Mouse (Mus musculus): Measurements from ENCODE around the gene Hddc3. TPM values are rescaled to one million over a fixed set of nuclear protein-coding genes. Genes with fewer than 3 reads are reported as not detected.
A peak's percentile ranks its signal among the peaks of the same experiment; 100 is the strongest.
"Not testable (repeated sequence)": the region's sequence is repeated elsewhere in the genome, so short reads cannot be mapped to it uniquely, and the experiment has no call there.

Hddc3 gene
- polyA plus RNA-seq, 1 experiment from 2014 or later = 14.7 TPM

DNA sequence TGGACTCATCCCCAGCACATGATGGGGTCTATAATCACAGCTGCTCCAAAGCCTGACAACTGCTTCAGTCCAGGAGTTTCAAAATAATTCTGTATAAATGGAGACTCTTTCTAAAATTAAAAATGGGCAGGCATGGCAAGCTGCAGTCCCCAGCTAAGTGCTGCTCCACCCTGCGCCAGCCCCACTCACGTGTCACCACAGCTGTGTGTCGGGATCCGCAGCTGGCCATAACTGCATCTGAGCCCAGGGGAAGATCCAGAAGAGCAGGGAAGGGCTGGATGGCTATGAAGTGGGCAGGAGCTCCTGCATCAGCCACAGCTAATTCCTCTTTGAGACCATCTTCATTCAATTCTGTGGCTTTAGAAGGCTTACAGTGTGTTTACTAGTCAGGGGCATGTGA lies 24.2 kb upstream of the Hddc3 start:
- 0 out of 2 replicates have a peak, but pooled peaks cover 6% of the 10 kb centered on the region for H3K4me1 ChIP-seq (replicated peaks)
- WGBS = 89% methylated on average over 4 of the region's 4 CpGs
- no peak overlapping the region for H3K27ac ChIP-seq
- no peaks in the 10 kb centered on the region for H3K27me3 ChIP-seq (replicated peaks)
- peaks cover 31% of the 10 kb centered on the region for H3K36me3 ChIP-seq
- no peak overlapping the region for H3K4me3 ChIP-seq (replicated peaks)
- ATAC-seq = no peak
- no peak overlapping the region for H3K4me2 ChIP-seq (replicated peaks)
- H3K9ac ChIP-seq = no peak overlapping the region
- H3K9me3 ChIP-seq = no peaks in the 10 kb centered on the region

DNA sequence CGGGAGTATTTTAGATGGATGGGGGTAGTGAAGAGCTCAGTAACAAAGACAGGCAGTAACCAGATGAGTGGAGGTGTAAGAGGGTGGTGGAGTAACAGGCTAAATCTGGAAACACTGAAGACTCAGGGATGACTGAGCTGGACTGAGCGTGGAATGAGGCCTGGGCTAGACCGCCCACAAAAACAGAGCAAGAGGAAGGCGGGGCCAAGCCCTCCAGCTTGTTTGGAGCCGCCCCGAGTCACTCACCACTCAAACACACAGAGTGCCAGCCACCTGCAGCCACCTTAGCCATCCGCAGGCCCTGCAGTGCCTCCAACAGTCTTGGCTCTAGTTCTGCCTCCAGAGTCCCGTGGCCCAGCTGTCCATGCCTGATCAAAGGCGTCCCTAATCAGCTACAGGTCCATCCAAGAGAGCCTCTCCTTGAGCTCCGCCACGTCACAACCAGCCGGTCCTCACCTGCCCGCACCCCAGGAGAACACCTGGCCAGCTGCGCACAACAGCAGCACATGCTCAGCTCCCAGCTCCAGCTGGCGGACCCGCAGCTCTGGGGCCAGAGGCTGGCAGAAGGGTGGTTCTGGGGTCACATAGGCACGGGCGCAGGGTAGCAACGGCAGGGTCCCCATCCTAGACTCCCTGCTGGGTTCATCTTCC lies 22.9 kb upstream of the Hddc3 start:
- peaks cover 7% of the 10 kb centered on the region; the same call in 1 of the 2 replicates for H3K4me1 ChIP-seq (replicated peaks)
- WGBS = 80% methylated on average over 19 of the region's 19 CpGs
- no peak overlapping the region for H3K4me3 ChIP-seq (replicated peaks)
- H3K36me3 ChIP-seq = peaks cover 19% of the 10 kb centered on the region
- H3K27me3 ChIP-seq (replicated peaks) = no peaks in the 10 kb centered on the region
- H3K27ac ChIP-seq = no peak overlapping the region
- H3K4me2 ChIP-seq (replicated peaks) = no peak overlapping the region
- ATAC-seq = no peak
- H3K9ac ChIP-seq = no peak overlapping the region
- H3K9me3 ChIP-seq = no peaks in the 10 kb centered on the region

DNA sequence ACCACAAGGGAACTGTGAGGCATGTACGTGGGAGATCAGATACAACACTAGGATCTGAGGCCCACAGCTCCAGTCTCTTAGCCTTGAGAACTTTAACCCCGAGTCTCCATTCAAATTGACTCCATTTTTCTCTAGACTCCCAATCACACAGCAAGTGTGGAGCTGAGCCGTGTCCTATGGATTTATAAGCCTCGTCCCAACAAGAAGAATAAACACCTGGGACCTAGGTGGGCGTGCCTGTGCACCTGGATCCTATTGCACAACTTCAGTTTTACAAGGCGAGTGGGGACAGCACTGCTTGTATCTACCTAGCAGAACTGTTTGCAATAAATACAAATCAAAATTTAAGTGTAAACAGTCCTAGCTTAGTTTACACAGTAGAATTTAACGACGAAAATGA lies 19.6 kb upstream of the Hddc3 start:
- ATAC-seq = peak; percentile 32; the same call in 1 of the 2 replicates
- Histone ChIP-seq H3K27me3 (replicated peaks) (no peaks in the 10 kb centered on the region), H3K9ac (peak overlapping the region; percentile 56), H3K36me3 (peaks cover 23% of the 10 kb centered on the region), H3K4me2 (replicated peaks) (peak overlapping the region; percentile 71), H3K9me3 (no peaks in the 10 kb centered on the region), H3K4me3 (replicated peaks) (peak overlapping the region; percentile 50), H3K4me1 (replicated peaks) (peaks cover 12% of the 10 kb centered on the region; the same call in 1 of the 2 replicates), H3K27ac (peak overlapping the region; percentile 81)
- WGBS = 12% methylated on average over 8 of the region's 8 CpGs

DNA sequence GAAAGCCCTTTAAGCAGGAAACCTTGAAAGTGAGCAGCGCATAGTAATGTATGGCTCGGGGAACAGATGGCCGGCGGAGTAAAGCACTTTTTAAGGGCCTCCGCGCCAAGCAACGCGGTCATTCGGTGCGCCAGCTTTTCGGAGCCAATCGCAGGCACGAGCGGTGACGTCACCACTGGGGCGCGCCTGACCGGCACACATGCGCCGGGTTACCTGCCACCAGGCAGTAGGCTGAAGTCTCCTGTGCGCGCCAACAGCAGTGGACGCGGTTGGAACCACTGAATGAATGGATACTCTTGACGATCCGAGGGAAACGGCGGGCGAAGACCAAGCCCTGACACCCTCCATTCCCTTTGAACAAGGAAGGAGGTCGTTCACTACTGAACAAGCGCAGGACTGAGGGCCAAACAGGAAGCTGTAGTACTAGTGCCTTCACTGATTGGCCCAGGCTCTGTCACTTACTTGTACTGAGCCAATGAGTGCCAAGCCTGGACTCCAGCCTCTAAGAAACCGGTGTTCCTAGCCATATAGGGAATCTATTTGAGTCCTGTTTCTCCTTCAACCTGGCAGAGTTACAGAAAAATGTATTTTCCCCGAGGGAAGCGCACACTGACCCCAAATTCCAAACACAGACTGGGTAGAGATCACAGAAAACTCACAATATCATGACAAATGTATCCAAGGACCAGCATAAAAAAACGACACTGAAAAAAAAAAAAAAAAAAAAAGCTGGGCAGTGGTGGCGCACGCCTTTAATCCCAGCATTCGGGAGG lies 18.7 kb upstream of the Hddc3 start, which contains the start of gene Rccd1:
Rccd1 (minus strand) TSS at position 412 of the 773 bp plus-strand sequence.
- peak; percentile 99 for ATAC-seq
- no peaks in the 10 kb centered on the region for H3K9me3 ChIP-seq
- peaks cover 12% of the 10 kb centered on the region; the same call in 1 of the 2 replicates for H3K4me1 ChIP-seq (replicated peaks)
- peak within 1 kb of the TSS; percentile 71 for H3K4me2 ChIP-seq (replicated peaks)
- H3K9ac ChIP-seq = peak within 1 kb of the TSS; percentile 56
- H3K36me3 ChIP-seq = peaks cover 32% of the 10 kb centered on the region
- peak within 1 kb of the TSS; percentile 81 for H3K27ac ChIP-seq
- WGBS = 1% methylated on average over 38 of the region's 38 CpGs
- no peaks in the 10 kb centered on the region for H3K27me3 ChIP-seq (replicated peaks)
- H3K4me3 ChIP-seq (replicated peaks) = peak within 1 kb of the TSS; percentile 50

DNA sequence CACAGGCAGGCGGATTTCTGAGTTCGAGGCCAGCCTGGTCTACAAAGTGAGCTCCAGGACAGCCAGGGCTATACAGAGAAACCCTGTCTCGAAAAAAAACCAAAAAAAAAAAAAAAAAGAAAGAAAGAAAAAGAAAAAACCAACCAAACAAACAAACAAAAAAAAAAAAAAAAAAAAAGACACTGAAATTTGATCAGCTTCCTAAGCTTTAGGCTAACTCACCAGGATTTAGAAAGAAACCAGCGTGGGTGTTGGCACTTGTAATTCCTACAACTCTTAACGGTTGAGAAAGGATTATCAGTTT lies 18.1 kb upstream of the Hddc3 start:
- not testable (repeated sequence) for H3K27me3 ChIP-seq (replicated peaks); ATAC-seq; H3K9me3 ChIP-seq; H3K9ac ChIP-seq; H3K4me3 ChIP-seq (replicated peaks)
- H3K36me3 ChIP-seq = peaks cover 37% of the 10 kb centered on the region
- WGBS = 34% methylated on average over 4 of the region's 5 CpGs
- H3K4me1 ChIP-seq (replicated peaks) = peaks cover 12% of the 10 kb centered on the region; the same call in 1 of the 2 replicates
- peak overlapping the region; percentile 47; the same call in 1 of the 2 replicates for H3K4me2 ChIP-seq (replicated peaks)
- H3K27ac ChIP-seq = 0 out of 2 replicates have a peak overlapping the region, but pooled peaks have one; percentile 56

DNA sequence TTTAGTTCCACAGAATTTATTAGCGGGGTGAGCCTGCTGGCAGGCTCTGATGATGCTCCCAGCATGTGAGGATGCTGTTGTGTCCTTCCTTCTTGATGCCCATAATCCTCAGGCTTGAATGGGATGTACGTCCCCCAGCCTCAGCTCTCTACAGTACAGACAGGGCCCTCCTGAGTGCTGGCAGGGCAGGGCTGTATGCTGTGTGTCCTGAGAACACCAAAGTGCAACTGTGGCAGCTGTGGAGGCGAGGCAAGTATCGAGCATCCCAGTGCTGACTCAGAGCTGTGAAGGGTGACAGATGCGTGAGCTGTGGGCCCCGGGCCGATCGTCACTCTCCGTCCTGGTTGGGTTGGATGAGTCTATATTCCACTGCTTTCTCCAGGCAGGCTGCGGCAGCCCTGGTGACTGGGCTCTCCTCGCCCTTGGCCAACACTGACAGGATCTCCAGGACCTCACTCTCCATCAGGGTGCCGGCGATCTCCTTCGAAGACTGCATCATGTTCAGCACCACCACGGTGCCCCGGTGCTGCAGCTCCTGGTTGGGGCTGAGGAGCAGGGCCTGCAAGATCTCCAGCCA lies 17.5 kb upstream of the Hddc3 start:
- Histone ChIP-seq H3K4me2 (replicated peaks) (no peak overlapping the region), H3K36me3 (peaks cover 43% of the 10 kb centered on the region), H3K27me3 (replicated peaks) (no peaks in the 10 kb centered on the region), H3K4me3 (replicated peaks) (no peak overlapping the region), H3K9ac (no peak overlapping the region), H3K4me1 (replicated peaks) (peaks cover 12% of the 10 kb centered on the region; the same call in 1 of the 2 replicates), H3K27ac (0 out of 2 replicates have a peak overlapping the region, but pooled peaks have one; percentile 36), H3K9me3 (no peaks in the 10 kb centered on the region)
- WGBS = 94% methylated on average over 16 of the region's 16 CpGs
- no peak for ATAC-seq

DNA sequence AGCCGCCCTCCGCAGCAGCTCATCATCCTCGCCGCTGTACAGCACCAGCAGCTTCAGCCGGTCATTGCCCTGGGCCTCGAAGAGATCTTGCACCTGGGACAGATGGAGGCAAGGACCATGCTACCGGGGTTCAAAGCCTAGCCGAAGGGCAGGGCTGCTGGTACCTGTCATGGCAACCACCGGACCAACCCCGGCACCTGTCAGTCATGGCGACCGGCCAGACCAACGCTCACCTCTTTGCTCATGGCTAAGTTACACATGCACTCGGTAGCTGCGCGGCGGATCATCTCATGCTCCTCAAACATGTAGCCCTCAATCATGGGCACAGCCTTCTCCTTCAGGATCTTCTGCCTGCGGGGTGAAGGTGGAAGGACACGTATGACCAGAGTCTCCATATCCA lies 16.8 kb upstream of the Hddc3 start:
- H3K9me3 ChIP-seq = no peaks in the 10 kb centered on the region
- H3K36me3 ChIP-seq = peaks cover 50% of the 10 kb centered on the region
- 94% methylated on average over 19 of the region's 19 CpGs for WGBS

DNA sequence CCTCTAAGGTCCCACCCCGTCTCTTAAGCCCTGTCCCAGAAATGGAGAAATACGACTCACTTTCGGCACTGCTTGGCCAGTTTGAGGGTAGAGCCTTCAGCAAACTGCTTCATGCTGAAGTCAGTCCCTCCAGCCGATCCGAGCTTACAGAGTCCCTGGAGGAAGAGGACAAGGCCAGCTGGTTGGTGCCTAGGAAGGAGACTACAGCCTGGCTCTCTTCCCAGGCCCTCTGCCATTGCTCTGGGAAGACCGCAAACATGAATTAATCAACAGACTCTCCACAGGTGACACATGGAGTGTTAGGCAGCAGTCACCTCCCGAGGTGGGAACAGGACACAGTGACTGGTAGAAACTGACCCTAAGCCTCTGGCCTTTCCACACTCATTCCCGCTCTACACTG lies 12.6 kb upstream of the Hddc3 start:
- no peaks in the 10 kb centered on the region for H3K9me3 ChIP-seq
- H3K4me1 ChIP-seq (replicated peaks) = peaks cover 2% of the 10 kb centered on the region; the same call in 1 of the 2 replicates
- H3K9ac ChIP-seq = no peak overlapping the region
- H3K4me3 ChIP-seq (replicated peaks) = no peak overlapping the region
- WGBS = 86% methylated on average over 8 of the region's 8 CpGs
- no peak overlapping the region for H3K4me2 ChIP-seq (replicated peaks)
- H3K27me3 ChIP-seq (replicated peaks) = no peaks in the 10 kb centered on the region
- peaks cover 77% of the 10 kb centered on the region for H3K36me3 ChIP-seq
- no peak for ATAC-seq
- no peak overlapping the region for H3K27ac ChIP-seq

More for the DNA sequence above, 16.8 kb upstream of the Hddc3 start:
- ATAC-seq = no peak
- Histone ChIP-seq H3K9ac (no peak overlapping the region), H3K4me2 (replicated peaks) (no peak overlapping the region), H3K4me3 (replicated peaks) (no peak overlapping the region), H3K27me3 (replicated peaks) (no peaks in the 10 kb centered on the region), H3K4me1 (replicated peaks) (peaks cover 12% of the 10 kb centered on the region; the same call in 1 of the 2 replicates), H3K27ac (no peak overlapping the region)

DNA sequence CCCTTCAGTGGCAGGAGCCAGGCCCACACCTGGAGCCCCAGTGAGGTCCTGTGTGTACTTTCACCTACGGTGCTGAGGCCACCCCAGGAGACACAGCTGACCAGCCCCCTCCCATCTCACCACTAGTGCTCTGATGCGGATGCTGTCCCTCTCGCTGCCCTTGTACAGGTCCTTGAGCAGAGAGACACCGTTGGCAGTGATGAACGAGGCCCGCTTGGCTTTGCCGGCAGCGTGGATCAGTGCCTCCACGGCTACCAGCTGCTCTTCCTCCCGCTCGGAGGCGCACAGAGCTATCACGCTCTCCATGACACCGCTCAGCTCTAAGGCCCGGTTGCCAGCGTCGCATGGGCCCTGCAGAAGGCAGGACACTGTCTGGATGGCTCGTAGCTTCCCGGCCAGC lies 11.5 kb upstream of the Hddc3 start:
- H3K27me3 ChIP-seq (replicated peaks) = no peaks in the 10 kb centered on the region
- H3K36me3 ChIP-seq = peaks cover 77% of the 10 kb centered on the region
- no peaks in the 10 kb centered on the region for H3K4me1 ChIP-seq (replicated peaks)
- no peak overlapping the region for H3K9ac ChIP-seq
- 93% methylated on average over 19 of the region's 19 CpGs for WGBS
- H3K9me3 ChIP-seq = no peaks in the 10 kb centered on the region
- H3K4me3 ChIP-seq (replicated peaks) = no peak overlapping the region
- H3K4me2 ChIP-seq (replicated peaks) = no peak overlapping the region
- ATAC-seq = no peak
- H3K27ac ChIP-seq = no peak overlapping the region

DNA sequence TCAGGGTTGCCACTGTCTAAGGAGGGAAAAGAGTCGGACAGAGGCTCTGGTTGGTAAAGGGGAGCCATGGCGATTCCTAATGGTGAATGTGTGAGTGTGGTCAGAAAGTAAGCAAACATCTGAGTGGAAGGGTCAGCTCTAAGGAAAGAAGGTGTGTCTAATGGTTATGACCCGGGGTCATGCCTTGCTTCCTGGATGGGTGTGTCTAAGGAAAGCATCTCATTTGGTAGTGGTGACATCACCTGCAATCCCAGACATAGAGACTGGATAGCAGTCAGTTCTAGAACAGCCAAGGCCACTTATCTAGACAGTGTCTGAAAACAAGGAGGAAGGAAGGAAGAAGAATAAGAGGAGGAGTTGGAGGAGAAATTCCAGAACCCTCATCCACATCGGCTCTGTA lies 8.1 kb upstream of the Hddc3 start:
- Histone ChIP-seq H3K9ac (no peak overlapping the region), H3K27ac (no peak overlapping the region), H3K9me3 (no peaks in the 10 kb centered on the region), H3K4me3 (replicated peaks) (no peak overlapping the region), H3K4me1 (replicated peaks) (peaks cover 10% of the 10 kb centered on the region), H3K27me3 (replicated peaks) (no peaks in the 10 kb centered on the region), H3K4me2 (replicated peaks) (no peak overlapping the region), H3K36me3 (peaks cover 56% of the 10 kb centered on the region)
- no peak for ATAC-seq
- WGBS = 87% methylated on average over 4 of the region's 4 CpGs

DNA sequence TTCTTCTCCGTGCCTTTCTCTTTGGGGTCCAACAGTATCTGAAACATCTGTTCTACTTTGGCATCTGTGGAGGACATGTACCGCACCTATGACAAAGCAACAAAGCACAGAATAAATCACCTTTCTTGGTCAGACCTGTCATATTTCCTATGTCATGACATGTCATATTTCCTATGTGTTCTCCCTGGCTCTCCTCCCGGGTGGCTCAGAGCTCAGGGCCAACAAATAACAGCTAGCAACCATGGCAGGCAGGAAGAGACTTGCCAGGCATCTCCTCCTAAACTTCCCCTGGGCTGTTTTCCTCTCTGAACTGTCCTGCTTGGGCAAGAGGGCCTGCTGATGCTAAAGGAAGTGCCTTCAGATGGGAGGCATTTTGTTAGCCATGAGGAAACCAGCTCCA lies 6.0 kb upstream of the Hddc3 start:
- 85% methylated on average over 3 of the region's 3 CpGs for WGBS
- H3K4me2 ChIP-seq (replicated peaks) = no peak overlapping the region
- no peak for ATAC-seq
- H3K27ac ChIP-seq = no peak overlapping the region
- H3K4me1 ChIP-seq (replicated peaks) = peaks cover 15% of the 10 kb centered on the region
- no peaks in the 10 kb centered on the region for H3K27me3 ChIP-seq (replicated peaks)
- H3K36me3 ChIP-seq = peaks cover 35% of the 10 kb centered on the region
- no peak overlapping the region for H3K4me3 ChIP-seq (replicated peaks)
- no peaks in the 10 kb centered on the region for H3K9me3 ChIP-seq
- H3K9ac ChIP-seq = no peak overlapping the region

DNA sequence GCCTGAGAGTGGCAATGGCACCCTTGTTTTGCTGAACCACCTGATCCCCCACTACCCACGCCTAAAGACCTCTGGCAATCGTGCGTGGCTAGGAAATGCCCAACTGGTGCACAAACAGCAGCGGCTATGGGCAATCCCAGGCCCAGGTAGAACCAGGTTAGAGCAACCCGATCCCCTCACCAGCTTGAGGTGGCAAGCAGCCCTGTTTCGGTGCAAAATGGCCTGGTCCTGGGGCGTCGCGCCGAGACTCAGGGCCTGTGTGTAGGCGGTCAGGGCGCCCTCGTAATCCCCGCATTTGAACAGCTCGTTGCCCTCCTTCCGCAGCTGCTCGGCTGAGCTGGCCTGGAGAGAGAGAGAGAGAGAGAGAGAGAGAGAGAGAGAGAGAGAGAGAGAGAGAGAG lies 3.5 kb upstream of the Hddc3 start:
- H3K4me1 ChIP-seq (replicated peaks) = peaks cover 25% of the 10 kb centered on the region
- peaks cover 18% of the 10 kb centered on the region for H3K36me3 ChIP-seq
- no peaks in the 10 kb centered on the region for H3K27me3 ChIP-seq (replicated peaks)
- peak overlapping the region; percentile 67 for H3K4me3 ChIP-seq (replicated peaks)
- 6% methylated on average over 17 of the region's 17 CpGs for WGBS
- no peaks in the 10 kb centered on the region for H3K9me3 ChIP-seq
- H3K9ac ChIP-seq = peak overlapping the region; percentile 71
- peak overlapping the region; percentile 92 for H3K4me2 ChIP-seq (replicated peaks)
- no peak for ATAC-seq
- peak overlapping the region; percentile 58; the same call in 1 of the 2 replicates for H3K27ac ChIP-seq

Measured in intestine, embryonic 15.5 days (tissue).